Mouse (Mus musculus): ENCODE data around the gene Fam57b.

DNA sequence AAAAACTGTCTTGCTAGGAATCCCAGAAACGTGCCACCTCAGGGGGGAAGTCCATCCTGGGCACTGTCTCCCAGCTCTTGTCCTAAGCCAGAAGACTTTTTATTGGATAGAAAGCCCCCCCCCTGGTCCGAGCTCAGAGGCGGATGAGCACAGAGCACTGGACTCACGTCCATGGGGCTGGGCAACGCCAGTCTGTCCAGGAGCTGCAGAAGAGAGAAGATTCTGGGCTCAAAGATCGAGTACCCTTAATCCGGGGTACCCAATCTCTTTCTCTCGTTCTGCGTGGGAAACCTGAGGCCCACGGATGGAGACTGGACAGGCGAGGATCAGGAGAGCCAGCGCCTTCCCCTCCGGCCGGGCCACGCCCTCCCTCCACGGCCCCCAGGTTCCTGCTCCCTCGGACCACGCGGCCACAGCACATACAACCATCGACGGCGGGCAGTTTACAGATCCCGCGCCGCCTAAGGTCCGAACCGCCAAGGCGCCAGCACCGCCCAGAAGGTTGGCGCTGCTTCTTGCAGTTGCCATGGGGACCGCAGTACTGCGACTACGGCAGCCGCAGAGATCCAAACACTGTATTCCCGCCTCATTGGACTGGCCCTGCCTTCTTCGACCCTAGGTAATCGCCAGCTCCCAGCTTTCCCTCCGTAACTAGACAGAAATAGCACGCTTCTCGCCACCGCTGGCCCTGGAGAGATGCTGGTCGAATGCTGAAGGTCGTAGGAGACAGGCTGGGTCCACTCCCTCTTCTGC, 11.4 kb downstream of the Fam57b start:
- TF ChIP-seq POLR2A (IDR thresholded peaks at IDR 0.05; ENCODE audit: insufficient read length, low read depth) (peak; percentile 80), POLR2AphosphoS2 (IDR thresholded peaks at IDR 0.05; ENCODE audit: insufficient read length, low read depth) (peak; percentile 66), MAX (IDR thresholded peaks at IDR 0.05; ENCODE audit: low read depth) (no peak), TCF12 (IDR thresholded peaks at IDR 0.05; ENCODE audit: insufficient read depth, poor library complexity, severe bottlenecking) (no peak)

Measured in myocyte (in vitro differentiated cells).